Mouse (Mus musculus): ENCODE data around the gene Dnajc10. TPM values are rescaled to one million over a fixed set of nuclear protein-coding genes. Genes with fewer than 3 reads are reported as not detected.

Gene Dnajc10
- 84.2 and 87.8 TPM in 2 replicates for polyA plus RNA-seq (2014; fragmentation: Nextera tagmentation; extraction: Ambion mirVana)

DNA sequence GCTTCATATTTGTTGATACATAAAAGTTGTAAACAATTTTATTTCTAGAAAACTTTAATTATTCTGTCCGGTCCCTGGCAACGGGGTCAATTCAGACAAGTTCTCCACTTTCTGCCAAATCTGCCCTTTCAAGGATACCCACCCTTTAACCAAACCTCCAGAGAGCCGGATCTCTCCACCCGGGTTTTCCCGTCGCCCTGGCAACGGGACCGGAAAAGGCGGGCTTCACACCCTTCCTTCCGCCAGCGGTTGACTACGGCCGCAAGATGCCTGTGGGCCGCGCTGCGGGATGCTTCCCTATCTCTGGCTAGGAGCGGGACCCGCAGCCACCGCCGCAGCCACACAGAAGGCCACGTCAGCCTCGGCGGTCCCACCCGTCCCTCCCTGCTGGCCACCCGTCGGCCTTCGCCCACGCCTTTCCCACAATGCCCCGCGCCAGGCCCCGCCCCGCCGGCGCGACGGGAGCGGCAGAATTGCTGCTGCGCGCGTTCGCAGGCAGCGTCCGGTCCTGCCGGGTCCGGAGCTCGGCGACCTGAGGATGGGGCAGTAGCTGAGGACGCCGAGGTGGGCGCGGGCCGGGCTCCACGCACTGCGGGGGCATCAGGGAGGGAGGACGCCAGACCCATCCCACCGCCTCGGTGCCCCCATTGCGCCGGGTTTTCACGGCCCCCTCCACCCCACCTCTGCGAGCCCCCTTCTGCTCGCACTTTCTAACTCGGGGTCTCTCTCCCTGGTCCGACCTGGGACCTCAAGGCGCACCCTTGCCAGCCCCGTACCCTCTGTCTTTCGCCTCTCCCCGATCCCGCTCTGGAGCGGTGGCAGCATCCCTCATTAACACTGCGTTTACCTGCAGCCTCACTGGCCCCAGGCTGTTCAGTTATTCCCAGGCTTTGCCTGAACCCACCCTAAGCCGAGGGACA, at the start of gene Dnajc10:
TSS of gene Dnajc10 (plus strand) at position 225 of the 920 bp plus-strand sequence.
- peaks cover 17% of the 10 kb centered on the region for H3K36me3 ChIP-seq (ENCODE audit: control insufficient read depth, insufficient read depth, low read length)
- peak; percentile 94 for ATAC-seq (ENCODE audit: low read depth)
- peaks cover 11% of the 10 kb centered on the region; the same call in 1 of the 2 replicates for H3K4me1 ChIP-seq (ENCODE audit: control insufficient read depth, insufficient read depth, low read length)
- under 1% methylated on average over 45 of the region's 72 CpGs for whole genome bisulfite sequencing
- peak; percentile 94 for DNase-seq (ENCODE audit: low spot score)
- no peaks in the 10 kb centered on the region for H3K27me3 ChIP-seq (replicated peaks; ENCODE audit: control insufficient read depth, insufficient read depth, low read length)
- peak within 1 kb of the TSS; percentile 90 for H3K27ac ChIP-seq (replicated peaks; ENCODE audit: low read depth, low read length)
- H3K4me2 ChIP-seq (ENCODE audit: low read depth, low read length) = peak within 1 kb of the TSS; percentile 75
- H3K9me3 ChIP-seq (ENCODE audit: control insufficient read depth, low read length) = no peaks in the 10 kb centered on the region
- peak within 1 kb of the TSS; percentile 94 for H3K9ac ChIP-seq (ENCODE audit: low read depth, low read length)
- H3K4me3 ChIP-seq (ENCODE audit: low read depth, low read length) = peak within 1 kb of the TSS; percentile 89

DNA sequence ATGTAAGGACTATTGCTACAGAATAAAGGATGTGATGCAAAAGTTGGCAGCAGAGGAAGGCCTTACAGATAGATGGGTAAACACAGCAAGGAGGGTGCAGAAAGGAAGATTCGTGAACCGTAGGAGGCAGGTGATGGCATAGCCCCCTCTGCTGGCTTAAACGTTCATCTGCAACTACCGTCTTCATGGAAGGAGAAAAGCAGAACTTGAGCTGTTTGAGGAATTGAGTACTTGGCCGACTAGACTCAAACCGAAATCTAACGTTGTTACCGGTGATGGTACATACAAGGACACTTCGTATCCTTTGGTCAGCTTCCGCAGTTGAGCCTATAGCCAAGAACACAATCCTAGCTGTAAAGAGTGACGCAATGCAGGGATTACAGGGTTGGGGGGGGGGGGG, 48.4 kb upstream of the Dnajc10 start:
- no peaks in the 10 kb centered on the region for H3K4me1 ChIP-seq (ENCODE audit: control insufficient read depth, insufficient read depth, low read length)
- no peak overlapping the region for H3K4me3 ChIP-seq (ENCODE audit: low read depth, low read length)
- peak overlapping the region; percentile 39 for H3K4me2 ChIP-seq (ENCODE audit: low read depth, low read length)
- 16% methylated on average over 11 of the region's 11 CpGs for WGBS
- ATAC-seq (ENCODE audit: low read depth) = no peak
- no peak overlapping the region for H3K9ac ChIP-seq (ENCODE audit: low read depth, low read length)
- DNase-seq (ENCODE audit: low spot score) = peak; percentile 81
- H3K36me3 ChIP-seq (ENCODE audit: control insufficient read depth, insufficient read depth, low read length) = no peaks in the 10 kb centered on the region
- no peaks in the 10 kb centered on the region for H3K27me3 ChIP-seq (replicated peaks; ENCODE audit: control insufficient read depth, insufficient read depth, low read length)
- no peaks in the 10 kb centered on the region for H3K9me3 ChIP-seq (ENCODE audit: control insufficient read depth, low read length)
- H3K27ac ChIP-seq (replicated peaks; ENCODE audit: low read depth, low read length) = no peak overlapping the region

DNA sequence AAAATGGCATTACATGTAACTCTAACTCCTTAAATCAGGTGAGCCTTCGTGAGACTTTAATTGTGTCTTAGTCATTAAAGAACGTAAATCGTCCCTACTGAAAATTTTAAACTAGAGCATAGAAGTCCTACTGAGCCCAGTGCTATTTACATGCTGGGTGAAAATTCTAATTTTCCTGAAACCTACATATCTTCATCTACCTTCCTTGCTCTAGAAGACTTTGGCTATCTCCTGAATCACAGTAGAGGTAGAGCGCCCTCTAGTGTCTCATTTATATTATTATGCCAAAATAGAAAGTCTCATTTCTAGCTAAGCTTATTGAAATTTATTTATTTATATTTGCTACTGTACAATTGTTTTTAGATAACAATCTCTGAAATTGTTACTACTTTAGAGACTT, 47.2 kb upstream of the Dnajc10 start:
- no peaks in the 10 kb centered on the region for H3K9me3 ChIP-seq (ENCODE audit: control insufficient read depth, low read length)
- H3K4me3 ChIP-seq (ENCODE audit: low read depth, low read length) = no peak overlapping the region
- ATAC-seq (ENCODE audit: low read depth) (no peak), DNase-seq (ENCODE audit: low spot score) (peak; percentile 75)
- H3K27me3 ChIP-seq (replicated peaks; ENCODE audit: control insufficient read depth, insufficient read depth, low read length) = no peaks in the 10 kb centered on the region
- H3K4me2 ChIP-seq (ENCODE audit: low read depth, low read length) = no peak overlapping the region
- H3K27ac ChIP-seq (replicated peaks; ENCODE audit: low read depth, low read length) = no peak overlapping the region
- no peaks in the 10 kb centered on the region for H3K4me1 ChIP-seq (ENCODE audit: control insufficient read depth, insufficient read depth, low read length)
- 58% methylated on average over 4 of the region's 4 CpGs for WGBS
- no peak overlapping the region for H3K9ac ChIP-seq (ENCODE audit: low read depth, low read length)
- H3K36me3 ChIP-seq (ENCODE audit: control insufficient read depth, insufficient read depth, low read length) = no peaks in the 10 kb centered on the region

DNA sequence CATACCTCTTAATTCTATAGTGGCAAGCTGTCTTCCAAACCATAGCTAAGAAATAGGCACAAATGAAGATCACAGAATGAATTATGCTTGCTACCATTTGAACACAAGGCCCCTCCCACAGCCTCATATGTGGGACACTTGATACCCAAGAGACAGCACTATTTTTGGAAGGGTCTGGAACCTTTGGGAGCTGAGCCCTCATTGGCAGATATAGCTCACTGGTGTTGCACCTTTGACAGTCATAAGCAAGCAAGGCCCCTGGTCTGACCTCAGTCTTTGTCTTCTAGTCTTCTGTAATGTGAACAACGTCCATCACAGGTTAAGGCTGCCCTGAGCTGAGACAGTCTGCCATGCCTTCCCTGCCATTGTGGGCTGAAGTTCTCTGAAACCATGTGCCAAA, 43.8 kb upstream of the Dnajc10 start:
- DNase-seq (ENCODE audit: low spot score) (no peak), ATAC-seq (ENCODE audit: low read depth) (no peak)
- Histone ChIP-seq H3K4me3 (ENCODE audit: low read depth, low read length) (no peak overlapping the region), H3K27ac (replicated peaks; ENCODE audit: low read depth, low read length) (no peak overlapping the region), H3K4me2 (ENCODE audit: low read depth, low read length) (no peak overlapping the region), H3K4me1 (ENCODE audit: control insufficient read depth, insufficient read depth, low read length) (no peaks in the 10 kb centered on the region), H3K36me3 (ENCODE audit: control insufficient read depth, insufficient read depth, low read length) (no peaks in the 10 kb centered on the region), H3K9ac (ENCODE audit: low read depth, low read length) (no peak overlapping the region), H3K9me3 (ENCODE audit: control insufficient read depth, low read length) (no peaks in the 10 kb centered on the region), H3K27me3 (replicated peaks; ENCODE audit: control insufficient read depth, insufficient read depth, low read length) (no peaks in the 10 kb centered on the region)
- WGBS = 75% methylated on average over 1 of the region's 1 CpGs

DNA sequence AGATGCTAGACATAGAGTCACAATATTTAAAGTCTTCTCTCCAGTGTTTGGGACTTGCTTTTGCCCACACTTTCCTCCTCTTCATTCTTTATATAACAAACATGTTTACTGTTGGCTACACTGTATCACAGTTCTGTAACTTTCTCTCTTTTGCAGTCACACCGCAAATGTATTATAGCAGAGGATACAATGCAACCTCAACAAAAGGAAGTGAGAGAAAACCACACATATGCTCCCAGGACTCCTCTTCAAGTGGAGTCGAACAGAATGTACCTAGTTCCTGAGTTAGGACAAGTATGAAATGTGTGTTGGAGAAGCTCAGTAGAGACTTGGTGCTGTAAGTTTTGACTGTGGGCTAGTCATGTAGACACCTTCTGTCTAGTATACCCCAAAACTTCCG, 42.2 kb upstream of the Dnajc10 start:
- no peak for ATAC-seq (ENCODE audit: low read depth)
- H3K27ac ChIP-seq (replicated peaks; ENCODE audit: low read depth, low read length) = no peak overlapping the region
- no peaks in the 10 kb centered on the region for H3K9me3 ChIP-seq (ENCODE audit: control insufficient read depth, low read length)
- WGBS = 89% methylated on average over 3 of the region's 3 CpGs
- no peak overlapping the region for H3K9ac ChIP-seq (ENCODE audit: low read depth, low read length)
- H3K4me3 ChIP-seq (ENCODE audit: low read depth, low read length) = no peak overlapping the region
- no peaks in the 10 kb centered on the region for H3K36me3 ChIP-seq (ENCODE audit: control insufficient read depth, insufficient read depth, low read length)
- DNase-seq (ENCODE audit: low spot score) = no peak
- H3K4me2 ChIP-seq (ENCODE audit: low read depth, low read length) = no peak overlapping the region
- H3K27me3 ChIP-seq (replicated peaks; ENCODE audit: control insufficient read depth, insufficient read depth, low read length) = no peaks in the 10 kb centered on the region
- no peaks in the 10 kb centered on the region for H3K4me1 ChIP-seq (ENCODE audit: control insufficient read depth, insufficient read depth, low read length)

DNA sequence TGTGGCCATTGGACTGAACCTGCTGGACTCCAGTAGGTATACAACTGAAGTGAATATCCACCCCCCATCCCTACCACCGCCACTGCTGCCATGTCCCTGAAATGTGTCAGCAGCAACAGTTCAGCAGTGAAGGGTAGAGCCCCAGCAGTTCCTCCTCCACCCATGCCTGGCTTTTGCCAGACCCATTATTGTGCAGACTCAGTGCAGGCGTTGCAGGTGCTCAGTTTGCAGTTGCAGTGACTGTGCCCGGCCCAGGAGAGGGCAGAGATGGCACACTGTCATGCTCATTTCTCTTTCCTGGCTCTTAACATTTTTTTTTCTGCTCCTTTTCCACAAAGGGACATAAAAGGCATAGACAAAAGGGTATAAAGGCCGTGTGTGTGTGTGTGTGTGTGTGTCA, 41.5 kb upstream of the Dnajc10 start:
- no peak overlapping the region for H3K4me2 ChIP-seq (ENCODE audit: low read depth, low read length)
- no peak for ATAC-seq (ENCODE audit: low read depth)
- H3K4me3 ChIP-seq (ENCODE audit: low read depth, low read length) = no peak overlapping the region
- no peaks in the 10 kb centered on the region for H3K36me3 ChIP-seq (ENCODE audit: control insufficient read depth, insufficient read depth, low read length)
- no peaks in the 10 kb centered on the region for H3K9me3 ChIP-seq (ENCODE audit: control insufficient read depth, low read length)
- H3K27ac ChIP-seq (replicated peaks; ENCODE audit: low read depth, low read length) = no peak overlapping the region
- no peaks in the 10 kb centered on the region for H3K27me3 ChIP-seq (replicated peaks; ENCODE audit: control insufficient read depth, insufficient read depth, low read length)
- H3K9ac ChIP-seq (ENCODE audit: low read depth, low read length) = no peak overlapping the region
- 75% methylated on average over 4 of the region's 4 CpGs for WGBS
- no peaks in the 10 kb centered on the region for H3K4me1 ChIP-seq (ENCODE audit: control insufficient read depth, insufficient read depth, low read length)
- DNase-seq (ENCODE audit: low spot score) = no peak

DNA sequence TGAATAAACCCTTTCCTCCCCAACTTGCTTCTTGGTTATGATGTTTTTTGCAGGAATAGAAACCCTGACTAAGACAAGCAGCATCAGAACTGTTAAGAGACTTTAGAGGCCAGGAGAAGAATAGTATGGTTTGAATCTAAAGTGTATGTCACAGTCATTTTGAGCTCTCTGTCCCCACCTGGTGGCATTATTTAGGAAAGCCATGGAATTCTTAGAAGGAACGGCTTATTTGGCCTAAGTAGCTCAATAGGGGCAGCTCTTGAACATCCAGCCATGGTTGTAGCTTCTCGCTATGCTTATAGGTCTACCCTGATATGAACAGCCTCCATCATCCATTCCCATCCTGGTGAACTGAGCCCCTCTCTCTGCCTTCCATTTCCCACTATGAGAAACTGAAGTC, 40.1 kb upstream of the Dnajc10 start:
- H3K9ac ChIP-seq (ENCODE audit: low read depth, low read length) = no peak overlapping the region
- WGBS = 42% methylated on average over 2 of the region's 2 CpGs
- H3K4me1 ChIP-seq (ENCODE audit: control insufficient read depth, insufficient read depth, low read length) = no peaks in the 10 kb centered on the region
- no peak overlapping the region for H3K4me3 ChIP-seq (ENCODE audit: low read depth, low read length)
- peak; percentile 54 for DNase-seq (ENCODE audit: low spot score)
- ATAC-seq (ENCODE audit: low read depth) = no peak
- no peaks in the 10 kb centered on the region for H3K36me3 ChIP-seq (ENCODE audit: control insufficient read depth, insufficient read depth, low read length)
- H3K4me2 ChIP-seq (ENCODE audit: low read depth, low read length) = no peak overlapping the region
- no peaks in the 10 kb centered on the region for H3K9me3 ChIP-seq (ENCODE audit: control insufficient read depth, low read length)
- H3K27me3 ChIP-seq (replicated peaks; ENCODE audit: control insufficient read depth, insufficient read depth, low read length) = no peaks in the 10 kb centered on the region
- H3K27ac ChIP-seq (replicated peaks; ENCODE audit: low read depth, low read length) = no peak overlapping the region

DNA sequence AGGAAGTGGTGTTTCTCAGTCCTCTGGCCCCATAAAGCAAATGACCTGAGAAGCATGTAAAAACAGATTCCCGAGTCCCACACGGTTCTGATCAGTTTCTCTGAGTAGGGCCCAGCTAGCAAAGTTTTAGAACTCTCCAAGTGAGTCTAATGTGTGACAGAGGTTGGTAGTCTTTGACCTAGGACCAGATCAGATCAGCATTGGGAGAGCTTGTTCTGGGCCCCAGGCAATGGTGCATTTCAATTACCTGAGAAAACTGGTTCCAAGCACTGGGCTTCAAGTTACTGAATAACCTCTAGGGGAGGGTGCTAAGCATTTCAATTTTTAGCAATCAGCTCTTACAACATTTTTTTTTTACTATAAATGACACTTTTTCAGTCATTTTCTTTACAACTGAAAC, 33.1 kb upstream of the Dnajc10 start:
- H3K9ac ChIP-seq (ENCODE audit: low read depth, low read length) = no peak overlapping the region
- no peak overlapping the region for H3K27ac ChIP-seq (replicated peaks; ENCODE audit: low read depth, low read length)
- H3K36me3 ChIP-seq (ENCODE audit: control insufficient read depth, insufficient read depth, low read length) = no peaks in the 10 kb centered on the region
- 79% methylated on average over 2 of the region's 2 CpGs for WGBS
- H3K4me3 ChIP-seq (ENCODE audit: low read depth, low read length) = no peak overlapping the region
- DNase-seq (ENCODE audit: low spot score) = no peak
- no peaks in the 10 kb centered on the region for H3K27me3 ChIP-seq (replicated peaks; ENCODE audit: control insufficient read depth, insufficient read depth, low read length)
- 0 out of 2 replicates have a peak, but pooled peaks cover 4% of the 10 kb centered on the region for H3K9me3 ChIP-seq (ENCODE audit: control insufficient read depth, low read length)
- ATAC-seq (ENCODE audit: low read depth) = no peak
- H3K4me2 ChIP-seq (ENCODE audit: low read depth, low read length) = no peak overlapping the region
- H3K4me1 ChIP-seq (ENCODE audit: control insufficient read depth, insufficient read depth, low read length) = no peaks in the 10 kb centered on the region

DNA sequence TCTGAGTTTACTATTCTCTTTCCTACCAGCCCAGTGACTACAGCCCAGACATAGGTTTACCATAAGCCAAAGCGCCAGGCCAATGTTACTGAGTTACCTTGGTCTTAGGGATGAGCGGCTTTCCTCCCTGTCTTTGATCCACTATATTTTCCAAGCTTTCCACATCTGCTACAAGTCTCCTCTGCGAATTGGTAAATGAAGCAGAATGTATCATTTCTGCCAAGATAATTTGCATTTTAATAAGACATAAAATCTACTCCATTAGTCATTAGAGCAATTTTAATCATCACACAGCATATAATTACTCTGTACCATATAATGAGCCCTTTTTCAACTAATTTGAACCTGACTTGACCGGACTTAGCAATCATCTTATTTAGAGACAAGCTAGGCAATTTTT, 28.9 kb upstream of the Dnajc10 start:
- no peak overlapping the region for H3K4me3 ChIP-seq (ENCODE audit: low read depth, low read length)
- no peak overlapping the region for H3K27ac ChIP-seq (replicated peaks; ENCODE audit: low read depth, low read length)
- H3K27me3 ChIP-seq (replicated peaks; ENCODE audit: control insufficient read depth, insufficient read depth, low read length) = no peaks in the 10 kb centered on the region
- H3K36me3 ChIP-seq (ENCODE audit: control insufficient read depth, insufficient read depth, low read length) = no peaks in the 10 kb centered on the region
- DNase-seq (ENCODE audit: low spot score) = no peak
- H3K4me2 ChIP-seq (ENCODE audit: low read depth, low read length) = no peak overlapping the region
- no peak overlapping the region for H3K9ac ChIP-seq (ENCODE audit: low read depth, low read length)
- WGBS = 79% methylated on average over 4 of the region's 4 CpGs
- ATAC-seq (ENCODE audit: low read depth) = no peak
- H3K4me1 ChIP-seq (ENCODE audit: control insufficient read depth, insufficient read depth, low read length) = no peaks in the 10 kb centered on the region
- H3K9me3 ChIP-seq (ENCODE audit: control insufficient read depth, low read length) = 0 out of 2 replicates have a peak, but pooled peaks cover 4% of the 10 kb centered on the region

Data from embryonic facial prominence, embryonic 14.5 days (tissue).